Mouse (Mus musculus) MEL (cell line): ENCODE measurements at regions not wholly inside any gene's neighbourhood (a gene's known extent, or its start where the extent isn't known, plus 50 kb on each side); places are given as distances from the start of the nearest gene placed in this dataset.

ENCODE experiments used
- DNase-seq: peaks from one replicate; pipeline ENCODE4 v3.0.0; 2011; ENCODE audit warnings: low read depth, low spot score
- H3K27ac ChIP-seq: 2 replicates; pipeline ENCODE4 v1.5.1; 2012; ENCODE audit warnings: low read depth, mild to moderate bottlenecking, control low read depth, low read length, moderate library complexity; ENCODE audit not compliant: control insufficient read depth
- H3K27me3 ChIP-seq, 2 experiments: fragments of 150-350 bp in 1 of 2; sonication (generic) in 1 of 2; 2 replicates each; pipeline ENCODE4 v1.6.1; 2012; ENCODE audit warnings: low read length in 2 of 2, mild to moderate bottlenecking in 2 of 2, improper control_type of control experiment in 1 of 2, moderate library complexity in 1 of 2; ENCODE audit not compliant: insufficient read depth in 2 of 2, control insufficient read depth in 1 of 2
- H3K36me3 ChIP-seq, 2 experiments: 2 replicates each; pipeline ENCODE4 v1.6.1; 2012 to 2014; ENCODE audit warnings: low read length in 2 of 2, improper control_type of control experiment in 1 of 2, inconsistent platforms in 1 of 2, mild to moderate bottlenecking in 1 of 2; ENCODE audit not compliant: insufficient read depth in 2 of 2, control insufficient read depth in 1 of 2
- H3K4me1 ChIP-seq, 2 experiments: fragments of 150-350 bp in 1 of 2; sonication (generic) in 1 of 2; 2 replicates each; pipeline ENCODE4 v1.6.1; 2012; ENCODE audit warnings: low read length in 2 of 2, improper control_type of control experiment in 1 of 2, mild to moderate bottlenecking in 1 of 2; ENCODE audit not compliant: insufficient read depth in 2 of 2, control insufficient read depth in 1 of 2
- H3K4me3 ChIP-seq, 2 experiments: fragments of 150-350 bp in 1 of 2; sonication (generic) in 1 of 2; 2 replicates each; pipeline ENCODE4 v1.5.1; 2012; ENCODE audit warnings: low read depth in 2 of 2, low read length in 2 of 2, mild to moderate bottlenecking in 2 of 2, moderate library complexity in 2 of 2, control low read depth in 1 of 2, improper control_type of control experiment in 1 of 2; ENCODE audit not compliant: control insufficient read depth in 1 of 2, insufficient read depth in 1 of 2
- H3K79me2 ChIP-seq: 2 replicates; pipeline ENCODE4 v1.6.1; 2012; ENCODE audit warnings: mild to moderate bottlenecking, low read length, moderate library complexity; ENCODE audit not compliant: control insufficient read depth, poor library complexity, insufficient read depth
- H3K9ac ChIP-seq: 2 replicates; pipeline ENCODE4 v1.6.1; 2012; ENCODE audit warnings: low read depth, mild to moderate bottlenecking, control low read depth, low read length, moderate library complexity; ENCODE audit not compliant: control insufficient read depth, poor library complexity, severe bottlenecking
- H3K9me3 ChIP-seq: fragments of 150-350 bp; sonication (generic); replicated peaks from 2 replicates; pipeline ENCODE4 v1.6.1; 2012; ENCODE audit warnings: mild to moderate bottlenecking, low read length, improper control_type of control experiment, moderate library complexity; ENCODE audit not compliant: insufficient read depth
- BHLHE40 ChIP-seq: IDR thresholded peaks from 2 replicates; pipeline ENCODE4 v1.6.1; 2012; ENCODE audit warnings: low read depth, mild to moderate bottlenecking, inconsistent platforms, low read length, improper control_type of control experiment, borderline replicate concordance
- CHD2 ChIP-seq: IDR thresholded peaks from 2 replicates; pipeline ENCODE4 v1.6.1; 2011; ENCODE audit warnings: low read length, improper control_type of control experiment
- E2F4 ChIP-seq: IDR thresholded peaks from 2 replicates; pipeline ENCODE4 v1.6.1; 2011; ENCODE audit warnings: low read depth, low read length, improper control_type of control experiment, borderline replicate concordance
- ETS1 ChIP-seq: IDR thresholded peaks from 2 replicates; pipeline ENCODE4 v1.6.1; 2012; ENCODE audit warnings: low read depth, mild to moderate bottlenecking, inconsistent platforms, low read length, improper control_type of control experiment, moderate library complexity
- GABPA ChIP-seq: IDR thresholded peaks from 2 replicates; pipeline ENCODE4 v1.6.1; 2012; ENCODE audit warnings: low read depth, mild to moderate bottlenecking, inconsistent platforms, low read length, improper control_type of control experiment, moderate library complexity
- GATA1 ChIP-seq: IDR thresholded peaks from 2 replicates; pipeline ENCODE4 v1.6.1; 2011; ENCODE audit warnings: low read depth, low read length, improper control_type of control experiment
- HCFC1 ChIP-seq: IDR thresholded peaks from 2 replicates; pipeline ENCODE4 v1.6.1; 2012; ENCODE audit warnings: low read depth, mild to moderate bottlenecking, inconsistent platforms, low read length, improper control_type of control experiment, moderate library complexity
- MAZ ChIP-seq: IDR thresholded peaks from 2 replicates; pipeline ENCODE4 v1.6.1; 2012; ENCODE audit warnings: low read depth, mild to moderate bottlenecking, inconsistent platforms, low read length, improper control_type of control experiment
- MEF2A ChIP-seq: IDR thresholded peaks from 2 replicates; pipeline ENCODE4 v1.6.1; 2014; ENCODE audit warnings: low read depth, mild to moderate bottlenecking, inconsistent platforms, low read length, improper control_type of control experiment; ENCODE audit not compliant: poor library complexity, insufficient replicate concordance, severe bottlenecking; ENCODE audit errors: extremely low read depth
- MXI1 ChIP-seq: IDR thresholded peaks from 2 replicates; pipeline ENCODE4 v1.6.1; 2011; ENCODE audit warnings: mild to moderate bottlenecking, low read depth, low read length, improper control_type of control experiment
- MYC ChIP-seq: IDR thresholded peaks from 2 replicates; pipeline ENCODE4 v1.6.1; 2011; ENCODE audit warnings: low read depth, mild to moderate bottlenecking, low read length, improper control_type of control experiment, moderate library complexity
- NELFE ChIP-seq: IDR thresholded peaks from 2 replicates; pipeline ENCODE4 v1.6.1; 2011; ENCODE audit warnings: low read depth, low read length, improper control_type of control experiment
- NRF1 ChIP-seq: IDR thresholded peaks from 2 replicates; pipeline ENCODE4 v1.6.1; 2014; ENCODE audit warnings: low read depth, mild to moderate bottlenecking, inconsistent platforms, low read length, improper control_type of control experiment, moderate library complexity; ENCODE audit not compliant: poor library complexity, insufficient read depth, severe bottlenecking
- POLR2A ChIP-seq, 2 experiments: IDR thresholded peaks; 2 replicates each; pipeline ENCODE4 v1.6.1; 2011 to 2012; ENCODE audit warnings: low read length in 2 of 2, mild to moderate bottlenecking in 2 of 2, control low read depth in 1 of 2, improper control_type of control experiment in 1 of 2, low read depth in 1 of 2, moderate library complexity in 1 of 2; ENCODE audit not compliant: control insufficient read depth in 1 of 2, insufficient read depth in 1 of 2, poor library complexity in 1 of 2
- POLR2AphosphoS2 ChIP-seq: IDR thresholded peaks from 2 replicates; pipeline ENCODE4 v1.6.1; 2011; ENCODE audit warnings: low read length, improper control_type of control experiment
- POLR2AphosphoS5 ChIP-seq: IDR thresholded peaks from 2 replicates; pipeline ENCODE4 v1.6.1; 2012; ENCODE audit warnings: low read depth, borderline replicate concordance, mild to moderate bottlenecking, inconsistent platforms, low read length, moderate library complexity, mixed read lengths
- RAD21 ChIP-seq: IDR thresholded peaks from 2 replicates; pipeline ENCODE4 v1.6.1; 2011; ENCODE audit warnings: mild to moderate bottlenecking, low read depth, low read length, improper control_type of control experiment
- SIN3A ChIP-seq: IDR thresholded peaks from 2 replicates; pipeline ENCODE4 v1.6.1; 2012; ENCODE audit warnings: low read length, improper control_type of control experiment, inconsistent platforms
- SMC3 ChIP-seq: IDR thresholded peaks from 2 replicates; pipeline ENCODE4 v1.6.1; 2011; ENCODE audit warnings: low read depth, low read length, improper control_type of control experiment
- TBP ChIP-seq: IDR thresholded peaks from 2 replicates; pipeline ENCODE4 v1.8.0; 2011; ENCODE audit warnings: low read depth, low read length, improper control_type of control experiment
- TCF12 ChIP-seq: IDR thresholded peaks from 2 replicates; pipeline ENCODE4 v1.6.1; 2014; ENCODE audit warnings: low read depth, mild to moderate bottlenecking, inconsistent platforms, low read length, improper control_type of control experiment, moderate library complexity
- UBTF ChIP-seq: IDR thresholded peaks from 2 replicates; pipeline ENCODE4 v1.6.1; 2012; ENCODE audit warnings: low read depth, mild to moderate bottlenecking, inconsistent platforms, low read length, improper control_type of control experiment, moderate library complexity, borderline replicate concordance; ENCODE audit not compliant: insufficient read depth
- USF2 ChIP-seq, 2 experiments: IDR thresholded peaks; 2 replicates each; pipeline ENCODE4 v1.6.1; 2011 to 2012; ENCODE audit warnings: improper control_type of control experiment in 2 of 2, low read length in 2 of 2, borderline replicate concordance in 1 of 2, inconsistent platforms in 1 of 2, low read depth in 1 of 2, mild to moderate bottlenecking in 1 of 2; ENCODE audit not compliant: insufficient read depth in 1 of 2
- ZC3H11A ChIP-seq: IDR thresholded peaks from 2 replicates; pipeline ENCODE4 v1.6.1; 2012; ENCODE audit warnings: low read depth, mild to moderate bottlenecking, inconsistent platforms, low read length, improper control_type of control experiment
- ZKSCAN1 ChIP-seq: IDR thresholded peaks from 2 replicates; pipeline ENCODE4 v1.6.1; 2012; ENCODE audit warnings: low read depth, mild to moderate bottlenecking, inconsistent platforms, low read length, improper control_type of control experiment, moderate library complexity

- no peaks in the 10 kb centered on the region for H3K9me3 ChIP-seq
- no peaks in the 10 kb centered on the region for H3K4me1 ChIP-seq
- no peak overlapping the region for H3K27ac ChIP-seq
- H3K79me2 ChIP-seq, result no peaks in the 10 kb centered on the region
- H3K4me3 ChIP-seq, result no peak overlapping the region
- no peak for TF ChIP-seq RAD21
- no peak for TF ChIP-seq NRF1
- TF ChIP-seq GABPA, result no peak
- TF ChIP-seq MAZ, result no peak
- no peak for TF ChIP-seq CHD2
- TF ChIP-seq TCF12, result no peak
- TF ChIP-seq ETS1, result no peak
- no peak for TF ChIP-seq UBTF
- no peak for TF ChIP-seq MYC
- TF ChIP-seq ZKSCAN1, result no peak
- no peak for TF ChIP-seq HCFC1
- TF ChIP-seq NELFE, result no peak
- no peak for TF ChIP-seq POLR2A (IDR thresholded peaks at IDR 0.05; ENCODE audit: control insufficient read depth in 1 of 2, insufficient read depth in 1 of 2, low read depth in 1 of 2, low read length in 2 of 2, poor library complexity in 1 of 2)
- no peak for TF ChIP-seq POLR2AphosphoS2
- no peak for TF ChIP-seq ZC3H11A
- TF ChIP-seq E2F4, result no peak
- no peak for TF ChIP-seq GATA1
- no peak for TF ChIP-seq BHLHE40
- no peak for TF ChIP-seq MEF2A
- no peaks in the 10 kb centered on the region for H3K27me3 ChIP-seq
- no peaks in the 10 kb centered on the region for H3K36me3 ChIP-seq
- no peak overlapping the region for H3K9ac ChIP-seq
- DNase-seq, result no peak
These were observed 209.8 kb upstream of the Irx5 start for GRCm38 (mm10) chr8:92147672-92148071.

GRCm38 (mm10) chr8:92137091-92137882 lies 220.1 kb upstream of the Irx5 start:
- H3K27ac ChIP-seq, result no peak overlapping the region
- H3K36me3 ChIP-seq, result no peaks in the 10 kb centered on the region
- no peak overlapping the region for H3K4me3 ChIP-seq
- no peaks in the 10 kb centered on the region for H3K79me2 ChIP-seq
- TF ChIP-seq ZC3H11A (no peak), POLR2A (IDR thresholded peaks at IDR 0.05; ENCODE audit: control insufficient read depth in 1 of 2, insufficient read depth in 1 of 2, low read depth in 1 of 2, low read length in 2 of 2, poor library complexity in 1 of 2) (no peak), MXI1 (no peak), TBP (no peak), MEF2A (no peak), NRF1 (no peak), E2F4 (no peak), CHD2 (no peak), ZKSCAN1 (no peak), SMC3 (no peak), POLR2AphosphoS5 (no peak), USF2 (IDR thresholded peaks at IDR 0.05; ENCODE audit: borderline replicate concordance in 1 of 2, insufficient read depth in 1 of 2, low read depth in 1 of 2, low read length in 2 of 2) (no peak), SIN3A (no peak), RAD21 (no peak), MYC (no peak), TCF12 (no peak)
- no peaks in the 10 kb centered on the region for H3K4me1 ChIP-seq
- no peak for DNase-seq
- no peaks in the 10 kb centered on the region for H3K27me3 ChIP-seq
- no peaks in the 10 kb centered on the region for H3K9me3 ChIP-seq
- no peak overlapping the region for H3K9ac ChIP-seq
